Mouse (Mus musculus): ENCODE measurements around the gene Elf2.
A peak's percentile ranks its signal among the peaks of the same experiment; 100 is the strongest.
"Not testable (repeated sequence)": the region's sequence is repeated elsewhere in the genome, so short reads cannot be mapped to it uniquely, and the experiment has no call there.

The Elf2 gene

GRCm38 (mm10) chr3:51333234-51333889 lies 7.1 kb downstream of the Elf2 start:
- peak in 1 of 2 experiments; percentile 20 for DNase-seq (ENCODE audit: low spot score in 2 of 2)

GRCm38 (mm10) chr3:51330086-51330485 lies 10.4 kb downstream of the Elf2 start:
- DNase-seq (ENCODE audit: low spot score in 2 of 2), result no peak

- no peak for DNase-seq (ENCODE audit: low spot score in 2 of 2)
These were observed 11.9 kb downstream of the Elf2 start for GRCm38 (mm10) chr3:51328546-51328945.

GRCm38 (mm10) chr3:51327817-51328216 lies 12.6 kb downstream of the Elf2 start:
- DNase-seq (ENCODE audit: low spot score in 2 of 2), result no peak

- no peak for DNase-seq (ENCODE audit: low spot score in 2 of 2)
These were observed 13.1 kb downstream of the Elf2 start for GRCm38 (mm10) chr3:51327429-51327797.

- no peak for DNase-seq (ENCODE audit: low spot score in 2 of 2)
These were observed 13.6 kb downstream of the Elf2 start for GRCm38 (mm10) chr3:51326664-51327428.

- DNase-seq (ENCODE audit: low spot score in 2 of 2), result no peak
These were observed 15.0 kb downstream of the Elf2 start for GRCm38 (mm10) chr3:51325475-51325874.

- no peak for DNase-seq (ENCODE audit: low spot score in 2 of 2)
These were observed 17.5 kb downstream of the Elf2 start for GRCm38 (mm10) chr3:51323006-51323405.

GRCm38 (mm10) chr3:51322326-51322725 lies 18.1 kb downstream of the Elf2 start:
- DNase-seq (ENCODE audit: low spot score in 2 of 2), result no peak

GRCm38 (mm10) chr3:51321141-51321540 lies 19.3 kb downstream of the Elf2 start:
- no peak for DNase-seq (ENCODE audit: low spot score in 2 of 2)

- not testable (repeated sequence) for DNase-seq (ENCODE audit: low spot score in 2 of 2)
These were observed 22.4 kb downstream of the Elf2 start for GRCm38 (mm10) chr3:51318053-51318452.

- DNase-seq (ENCODE audit: low spot score in 2 of 2), result no peak
These were observed 23.6 kb downstream of the Elf2 start for GRCm38 (mm10) chr3:51316876-51317275.

GRCm38 (mm10) chr3:51311638-51312037 lies 28.8 kb downstream of the Elf2 start:
- DNase-seq (ENCODE audit: low spot score in 2 of 2), result no peak

GRCm38 (mm10) chr3:51310098-51310497 lies 30.4 kb downstream of the Elf2 start:
- no peak for DNase-seq (ENCODE audit: low spot score in 2 of 2)

- no peak for DNase-seq (ENCODE audit: low spot score in 2 of 2)
These were observed 33.8 kb downstream of the Elf2 start for GRCm38 (mm10) chr3:51306621-51307020.

- DNase-seq (ENCODE audit: low spot score in 2 of 2), result no peak
These were observed 34.5 kb downstream of the Elf2 start for GRCm38 (mm10) chr3:51305961-51306360.

GRCm38 (mm10) chr3:51302971-51303476 lies 37.4 kb downstream of the Elf2 start:
- no peak for DNase-seq (ENCODE audit: low spot score in 2 of 2)

GRCm38 (mm10) chr3:51301583-51301982 lies 38.9 kb downstream of the Elf2 start:
- DNase-seq (ENCODE audit: low spot score in 2 of 2), result no peak

- DNase-seq (ENCODE audit: low spot score in 2 of 2), result no peak
These were observed 43.7 kb downstream of the Elf2 start for GRCm38 (mm10) chr3:51296790-51297189.

GRCm38 (mm10) chr3:51295225-51295624 lies 45.2 kb downstream of the Elf2 start:
- DNase-seq (ENCODE audit: low spot score in 2 of 2), result no peak

GRCm38 (mm10) chr3:51294251-51294650 lies 46.2 kb downstream of the Elf2 start:
- no peak for DNase-seq (ENCODE audit: low spot score in 2 of 2)

GRCm38 (mm10) chr3:51288880-51289821 lies 51.3 kb downstream of the Elf2 start:
- peak; percentile 73 to 87 for DNase-seq (ENCODE audit: low spot score in 2 of 2)
